Mouse (Mus musculus): ENCODE results near the gene 4921524J17Rik. TPM values are rescaled to one million over a fixed set of nuclear protein-coding genes. Genes with fewer than 3 reads are reported as not detected.

The 4921524J17Rik gene
- 11.5 to 29.6 TPM (median 13.1 TPM) in 4 replicates for total RNA-seq (2023)

GRCm38 (mm10) chr8:85432168-85433016, at the start of gene 4921524J17Rik:
Gene 4921524J17Rik (minus strand): TSS chr8:85432833.

DNA sequence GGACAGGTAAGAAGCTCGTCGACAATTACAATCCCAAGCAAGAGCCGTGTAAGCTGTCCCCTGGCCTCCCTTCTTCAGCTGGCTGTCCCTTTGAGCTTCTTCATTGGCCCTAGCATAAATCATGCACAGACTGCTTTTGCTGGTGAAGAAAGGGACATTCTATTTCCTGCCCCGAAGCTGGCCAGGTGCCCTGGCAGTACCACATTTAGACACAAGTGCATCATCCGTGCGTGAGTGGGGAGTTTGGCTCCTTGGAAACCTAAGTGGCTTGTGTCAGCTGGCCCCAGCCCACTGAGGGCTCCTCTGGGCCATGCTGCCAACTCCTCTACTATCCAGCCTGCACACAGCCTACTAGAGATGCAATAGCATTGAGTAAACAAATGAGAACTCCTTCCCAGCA, 46.4 kb downstream of the 4921524J17Rik start, which contains the start of gene Mylk3:
TSS of gene Mylk3 (minus strand) at position 141 of the 400 bp plus-strand sequence.

Other genes starting within 250 kb of the 4921524J17Rik start
- not detected in 4 replicates for gene Olfr371, start 206.8 kb downstream of the 4921524J17Rik start, total RNA-seq (2023)
- gene Orc6, start 133.2 kb downstream of the 4921524J17Rik start, total RNA-seq (2023) = 29.2 to 34.4 TPM (median 33.0 TPM) in 4 replicates
- gene Vps35, start 133.0 kb downstream of the 4921524J17Rik start, total RNA-seq (2023) = 73.7 to 74.9 TPM (median 74.4 TPM) in 4 replicates
- gene Mylk3, start 46.5 kb downstream of the 4921524J17Rik start, total RNA-seq (2023) = not detected in 4 replicates
- 0.94 to 4.4 TPM (median 1.5 TPM) in 4 replicates for gene Gpt2, start 59.7 kb upstream of the 4921524J17Rik start, total RNA-seq (2023)
- gene Dnaja2, start 122.5 kb upstream of the 4921524J17Rik start, total RNA-seq (2023) = 166 to 184 TPM (median 170 TPM) in 4 replicates